Mouse (Mus musculus): ENCODE results near the gene Xpr1. TPM values are rescaled to one million over a fixed set of nuclear protein-coding genes. Genes with fewer than 3 reads are reported as not detected.

Gene Xpr1
- polyA plus RNA-seq, 1 experiment from 2014 or later: 2.3 TPM

- WGBS (ENCODE audit: insufficient replicate concordance): 85% methylated on average over 3 of the region's 3 CpGs
- Histone ChIP-seq H3K4me1 (ENCODE audit: insufficient read depth) (no peaks in the 10 kb centered on the region), H3K9me3 (ENCODE audit: low read length) (no peaks in the 10 kb centered on the region), H3K27me3 (ENCODE audit: insufficient read depth, low read length) (no peaks in the 10 kb centered on the region), H3K4me2 (ENCODE audit: low read depth, low read length) (no peak overlapping the region), H3K27ac (ENCODE audit: low read depth) (no peak overlapping the region), H3K4me3 (ENCODE audit: low read depth, low read length) (no peak overlapping the region), H3K36me3 (replicated peaks; ENCODE audit: insufficient read depth, low read length) (peaks cover 30% of the 10 kb centered on the region), H3K9ac (replicated peaks) (no peak overlapping the region)
- ATAC-seq (no peak), DNase-seq (no peak)
- TF ChIP-seq CTCF (IDR thresholded peaks at IDR 0.05; ENCODE audit: low read depth) (no peak), EP300 (IDR thresholded peaks at IDR 0.05; ENCODE audit: low read depth) (no peak)
Observed at GRCm38 (mm10) chr1:155306879-155307278, 110.3 kb downstream of the Xpr1 start.

- ATAC-seq (no peak), DNase-seq (no peak)
- no peak overlapping the region for H3K9ac ChIP-seq (replicated peaks)
- H3K27me3 ChIP-seq (ENCODE audit: insufficient read depth, low read length): no peaks in the 10 kb centered on the region
- H3K27ac ChIP-seq (ENCODE audit: low read depth): no peak overlapping the region
- no peak overlapping the region for H3K4me3 ChIP-seq (ENCODE audit: low read depth, low read length)
- TF ChIP-seq EP300 (IDR thresholded peaks at IDR 0.05; ENCODE audit: low read depth) (no peak), CTCF (IDR thresholded peaks at IDR 0.05; ENCODE audit: low read depth) (no peak)
- peaks cover 21% of the 10 kb centered on the region for H3K36me3 ChIP-seq (replicated peaks; ENCODE audit: insufficient read depth, low read length)
- no peaks in the 10 kb centered on the region for H3K4me1 ChIP-seq (ENCODE audit: insufficient read depth)
- no peaks in the 10 kb centered on the region for H3K9me3 ChIP-seq (ENCODE audit: low read length)
- H3K4me2 ChIP-seq (ENCODE audit: low read depth, low read length): no peak overlapping the region
- 87% methylated on average over 2 of the region's 2 CpGs for WGBS (ENCODE audit: insufficient replicate concordance)
Observed at GRCm38 (mm10) chr1:155303402-155303801, 113.8 kb downstream of the Xpr1 start.

GRCm38 (mm10) chr1:155297615-155298014, 119.6 kb downstream of the Xpr1 start:
- Histone ChIP-seq H3K27ac (ENCODE audit: low read depth) (no peak overlapping the region), H3K4me2 (ENCODE audit: low read depth, low read length) (no peak overlapping the region), H3K4me3 (ENCODE audit: low read depth, low read length) (no peak overlapping the region), H3K4me1 (ENCODE audit: insufficient read depth) (no peaks in the 10 kb centered on the region), H3K9me3 (ENCODE audit: low read length) (no peaks in the 10 kb centered on the region), H3K36me3 (replicated peaks; ENCODE audit: insufficient read depth, low read length) (no peaks in the 10 kb centered on the region), H3K27me3 (ENCODE audit: insufficient read depth, low read length) (no peaks in the 10 kb centered on the region), H3K9ac (replicated peaks) (no peak overlapping the region)
- ATAC-seq (no peak), DNase-seq (no peak)
- TF ChIP-seq EP300 (IDR thresholded peaks at IDR 0.05; ENCODE audit: low read depth): no peak
- WGBS (ENCODE audit: insufficient replicate concordance): 84% methylated on average over 5 of the region's 5 CpGs

GRCm38 (mm10) chr1:155297203-155297602, 120.0 kb downstream of the Xpr1 start:
- TF ChIP-seq EP300 (IDR thresholded peaks at IDR 0.05; ENCODE audit: low read depth) (no peak), CTCF (IDR thresholded peaks at IDR 0.05; ENCODE audit: low read depth) (no peak)
- H3K4me3 ChIP-seq (ENCODE audit: low read depth, low read length): no peak overlapping the region
- no peaks in the 10 kb centered on the region for H3K9me3 ChIP-seq (ENCODE audit: low read length)
- H3K27me3 ChIP-seq (ENCODE audit: insufficient read depth, low read length): no peaks in the 10 kb centered on the region
- no peaks in the 10 kb centered on the region for H3K36me3 ChIP-seq (replicated peaks; ENCODE audit: insufficient read depth, low read length)
- no peak overlapping the region for H3K27ac ChIP-seq (ENCODE audit: low read depth)
- no peak overlapping the region for H3K4me2 ChIP-seq (ENCODE audit: low read depth, low read length)
- DNase-seq (no peak), ATAC-seq (no peak)
- no peaks in the 10 kb centered on the region for H3K4me1 ChIP-seq (ENCODE audit: insufficient read depth)
- no peak overlapping the region for H3K9ac ChIP-seq (replicated peaks)
- 90% methylated on average over 2 of the region's 2 CpGs for WGBS (ENCODE audit: insufficient replicate concordance)

- H3K27ac ChIP-seq (ENCODE audit: low read depth): no peak overlapping the region
- no peaks in the 10 kb centered on the region for H3K27me3 ChIP-seq (ENCODE audit: insufficient read depth, low read length)
- no peaks in the 10 kb centered on the region for H3K9me3 ChIP-seq (ENCODE audit: low read length)
- no peak for ATAC-seq
- H3K4me2 ChIP-seq (ENCODE audit: low read depth, low read length): no peak overlapping the region
- no peak overlapping the region for H3K4me3 ChIP-seq (ENCODE audit: low read depth, low read length)
- no peak overlapping the region for H3K9ac ChIP-seq (replicated peaks)
- H3K36me3 ChIP-seq (replicated peaks; ENCODE audit: insufficient read depth, low read length): peaks cover 21% of the 10 kb centered on the region; the same call in 1 of the 2 replicates
- no peak for DNase-seq
- WGBS (ENCODE audit: insufficient replicate concordance): 33% methylated on average over 3 of the region's 3 CpGs
- H3K4me1 ChIP-seq (ENCODE audit: insufficient read depth): no peaks in the 10 kb centered on the region
- TF ChIP-seq CTCF (IDR thresholded peaks at IDR 0.05; ENCODE audit: low read depth) (peak; percentile 82), EP300 (IDR thresholded peaks at IDR 0.05; ENCODE audit: low read depth) (no peak)
Observed at GRCm38 (mm10) chr1:155293446-155293845, 123.8 kb downstream of the Xpr1 start.

GRCm38 (mm10) chr1:155289411-155289810, 127.8 kb downstream of the Xpr1 start:
- no peaks in the 10 kb centered on the region for H3K4me1 ChIP-seq (ENCODE audit: insufficient read depth)
- TF ChIP-seq CTCF (IDR thresholded peaks at IDR 0.05; ENCODE audit: low read depth) (no peak), EP300 (IDR thresholded peaks at IDR 0.05; ENCODE audit: low read depth) (no peak)
- peaks cover 31% of the 10 kb centered on the region for H3K36me3 ChIP-seq (replicated peaks; ENCODE audit: insufficient read depth, low read length)
- H3K4me3 ChIP-seq (ENCODE audit: low read depth, low read length): no peak overlapping the region
- no peaks in the 10 kb centered on the region for H3K27me3 ChIP-seq (ENCODE audit: insufficient read depth, low read length)
- H3K4me2 ChIP-seq (ENCODE audit: low read depth, low read length): no peak overlapping the region
- no peak for DNase-seq
- no peaks in the 10 kb centered on the region for H3K9me3 ChIP-seq (ENCODE audit: low read length)
- no peak overlapping the region for H3K9ac ChIP-seq (replicated peaks)
- WGBS (ENCODE audit: insufficient replicate concordance): 84% methylated on average over 1 of the region's 1 CpGs
- no peak overlapping the region for H3K27ac ChIP-seq (ENCODE audit: low read depth)
- ATAC-seq: no peak

- ATAC-seq (no peak), DNase-seq (no peak)
- Histone ChIP-seq H3K4me3 (ENCODE audit: low read depth, low read length) (no peak overlapping the region), H3K4me1 (ENCODE audit: insufficient read depth) (no peaks in the 10 kb centered on the region), H3K27ac (ENCODE audit: low read depth) (no peak overlapping the region), H3K9ac (replicated peaks) (no peak overlapping the region), H3K36me3 (replicated peaks; ENCODE audit: insufficient read depth, low read length) (peaks cover 33% of the 10 kb centered on the region), H3K9me3 (ENCODE audit: low read length) (no peaks in the 10 kb centered on the region), H3K4me2 (ENCODE audit: low read depth, low read length) (no peak overlapping the region), H3K27me3 (ENCODE audit: insufficient read depth, low read length) (no peaks in the 10 kb centered on the region)
- TF ChIP-seq CTCF (IDR thresholded peaks at IDR 0.05; ENCODE audit: low read depth) (no peak), EP300 (IDR thresholded peaks at IDR 0.05; ENCODE audit: low read depth) (no peak)
- WGBS (ENCODE audit: insufficient replicate concordance): 84% methylated on average over 3 of the region's 3 CpGs
Observed at GRCm38 (mm10) chr1:155288033-155288432, 129.2 kb downstream of the Xpr1 start.
